Mouse (Mus musculus) thymus, adult 2 months (tissue): Measurements from ENCODE around the gene Mmd2.

Experiments used
- CTCF ChIP-seq: fragments of 200-500 bp; IDR thresholded peaks from 2 replicates; pipeline ENCODE4 v1.5.1; 2012; ENCODE audit warnings: mild to moderate bottlenecking, control low read depth, low read length, moderate library complexity, borderline replicate concordance; ENCODE audit not compliant: control insufficient read depth, poor library complexity, insufficient read depth; ENCODE audit errors: extremely low read depth
- POLR2A ChIP-seq: fragments of 200-500 bp; IDR thresholded peaks from 2 replicates; pipeline ENCODE4 v1.6.1; 2012; ENCODE audit warnings: mild to moderate bottlenecking, low read length, control low read depth, moderate library complexity; ENCODE audit not compliant: control insufficient read depth, poor library complexity, insufficient read depth; ENCODE audit errors: extremely low read depth

GRCm38 (mm10) chr5:142550706-142551652 is 57.6 kb downstream of the Mmd2 start, which contains the start of gene Radil:
- TF ChIP-seq CTCF (no peak), POLR2A (no peak)
